Mouse (Mus musculus) cortical plate, adult 2 months (tissue): Measurements from ENCODE around the gene Mrpl12.

Source experiments
- CTCF ChIP-seq: fragments of 200-500 bp; IDR thresholded peaks from 2 replicates; pipeline ENCODE4 v1.5.1; 2011; ENCODE audit warnings: mild to moderate bottlenecking, control low read depth, low read length; ENCODE audit not compliant: insufficient read depth; ENCODE audit errors: extremely low read depth
- POLR2A ChIP-seq: fragments of 200-500 bp; IDR thresholded peaks from 2 replicates; pipeline ENCODE4 v1.6.1; 2011; ENCODE audit warnings: mild to moderate bottlenecking, low read length, control low read depth; ENCODE audit not compliant: insufficient read depth; ENCODE audit errors: extremely low read depth

- TF ChIP-seq CTCF (no peak), POLR2A (no peak)
These were observed 838 bp downstream of the Mrpl12 start for GRCm38 (mm10) chr11:120485251-120485650.
